Mouse (Mus musculus) midbrain, embryonic 11.5 days (tissue): Measurements from ENCODE around the gene Gpi1. TPM values are rescaled to one million over a fixed set of nuclear protein-coding genes. Genes with fewer than 3 reads are reported as not detected.
"Not testable (repeated sequence)": the region's sequence is repeated elsewhere in the genome, so short reads cannot be mapped to it uniquely, and the experiment has no call there.

ENCODE experiments used
- ATAC-seq: fragments of 200-750 bp; cut with Nextera tagmentation; 2 replicates; pipeline ENCODE4 v1.8.0; 2017; ENCODE audit warnings: moderate TSS enrichment, moderate library complexity; ENCODE audit not compliant: low FRiP score
- DNase-seq: peaks from one replicate; pipeline ENCODE4 v3.0.0; 2015; ENCODE audit warnings: low spot score; ENCODE audit errors: missing footprints
- H3K27ac ChIP-seq: fragments of 300-500 bp; sonication (generic); 2 replicates; pipeline ENCODE4 v1.5.1; 2014; ENCODE audit warnings: low read depth, low read length
- H3K27me3 ChIP-seq: fragments of 300-500 bp; sonication (generic); 2 replicates; pipeline ENCODE4 v1.6.1; 2014; ENCODE audit warnings: mild to moderate bottlenecking, low read length, moderate library complexity, mixed read lengths; ENCODE audit not compliant: control insufficient read depth, insufficient read depth
- H3K36me3 ChIP-seq: fragments of 300-500 bp; sonication (generic); 2 replicates; pipeline ENCODE4 v1.6.1; 2014; ENCODE audit warnings: mild to moderate bottlenecking, low read length, moderate library complexity, mixed read lengths; ENCODE audit not compliant: control insufficient read depth, insufficient read depth
- H3K4me1 ChIP-seq: fragments of 300-500 bp; sonication (generic); 2 replicates; pipeline ENCODE4 v1.6.1; 2014; ENCODE audit warnings: low read length; ENCODE audit not compliant: control insufficient read depth, insufficient read depth
- H3K4me2 ChIP-seq: fragments of 300-500 bp; sonication (generic); 2 replicates; pipeline ENCODE4 v1.6.1; 2014; ENCODE audit warnings: mild to moderate bottlenecking, moderate library complexity
- H3K4me3 ChIP-seq: fragments of 300-500 bp; sonication (generic); 2 replicates; pipeline ENCODE4 v1.5.1; 2014; ENCODE audit warnings: low read depth, low read length
- H3K9ac ChIP-seq: fragments of 300-500 bp; sonication (generic); 2 replicates; pipeline ENCODE4 v1.6.1; 2014; ENCODE audit warnings: low read length
- H3K9me3 ChIP-seq: fragments of 300-500 bp; sonication (generic); 2 replicates; pipeline ENCODE4 v1.6.1; 2016; ENCODE audit warnings: low read length; ENCODE audit not compliant: control insufficient read depth
- WGBS: fragments of 180-500 bp; shearing (Covaris S2); extraction: QIAGEN DNeasy Blood & Tissue Kit; methylation state at CpG from one replicate; pipeline ENCODE4 v1.1.7; 2014; 5-methylcytosine and 5-hydroxymethylcytosine counted together
- polyA plus RNA-seq: library from polyadenylated mRNA; unstranded; fragments of >200 nt; fragmentation: Nextera tagmentation; extraction: Ambion mirVana; gene quantifications from 2 replicates; pipeline ENCODE4 v1.2.1, GENCODE M21; 2014

Gpi1 gene
- polyA plus RNA-seq, 1 experiment from 2014 or later, result 282 TPM

GRCm38 (mm10) chr7:34221594-34222250 is 8.4 kb downstream of the Gpi1 start:
- DNase-seq (no peak), ATAC-seq (no peak)
- Histone ChIP-seq H3K4me1 (no peaks in the 10 kb centered on the region), H3K4me2 (no peak overlapping the region), H3K36me3 (peaks cover 18% of the 10 kb centered on the region), H3K27ac (no peak overlapping the region), H3K4me3 (no peak overlapping the region), H3K27me3 (no peaks in the 10 kb centered on the region), H3K9ac (no peak overlapping the region), H3K9me3 (no peaks in the 10 kb centered on the region)
- WGBS, result 93% methylated on average over 9 of the region's 9 CpGs

- Histone ChIP-seq H3K4me1 (no peaks in the 10 kb centered on the region), H3K36me3 (peaks cover 27% of the 10 kb centered on the region), H3K27me3 (no peaks in the 10 kb centered on the region), H3K4me3 (no peak overlapping the region), H3K27ac (no peak overlapping the region), H3K9ac (no peak overlapping the region), H3K9me3 (no peaks in the 10 kb centered on the region), H3K4me2 (no peak overlapping the region)
- WGBS, result 79% methylated on average over 1 of the region's 1 CpGs
- DNase-seq (no peak), ATAC-seq (no peak)
Observed at GRCm38 (mm10) chr7:34218496-34218895, 11.6 kb downstream of the Gpi1 start.

GRCm38 (mm10) chr7:34216474-34216873 is 13.7 kb downstream of the Gpi1 start:
- peaks cover 28% of the 10 kb centered on the region for H3K36me3 ChIP-seq
- DNase-seq (peak; percentile 56), ATAC-seq (no peak)
- H3K9ac ChIP-seq, result no peak overlapping the region
- H3K4me3 ChIP-seq, result no peak overlapping the region
- no peaks in the 10 kb centered on the region for H3K9me3 ChIP-seq
- no peak overlapping the region for H3K4me2 ChIP-seq
- H3K27me3 ChIP-seq, result no peaks in the 10 kb centered on the region
- WGBS, result 91% methylated on average over 10 of the region's 10 CpGs
- H3K27ac ChIP-seq, result no peak overlapping the region
- no peaks in the 10 kb centered on the region for H3K4me1 ChIP-seq

- ATAC-seq, result no peak
- no peak overlapping the region for H3K9ac ChIP-seq
- DNase-seq, result no peak
- WGBS, result 91% methylated on average over 9 of the region's 9 CpGs
- peaks cover 30% of the 10 kb centered on the region for H3K36me3 ChIP-seq
- H3K9me3 ChIP-seq, result no peaks in the 10 kb centered on the region
- H3K4me2 ChIP-seq, result no peak overlapping the region
- H3K27me3 ChIP-seq, result no peaks in the 10 kb centered on the region
- H3K27ac ChIP-seq, result no peak overlapping the region
- H3K4me1 ChIP-seq, result no peaks in the 10 kb centered on the region
- no peak overlapping the region for H3K4me3 ChIP-seq
Observed at GRCm38 (mm10) chr7:34215481-34215880, 14.7 kb downstream of the Gpi1 start.

GRCm38 (mm10) chr7:34214644-34215043 is 15.5 kb downstream of the Gpi1 start:
- no peak overlapping the region for H3K4me2 ChIP-seq
- 90% methylated on average over 8 of the region's 8 CpGs for WGBS
- H3K4me3 ChIP-seq, result no peak overlapping the region
- DNase-seq, result peak; percentile 60
- no peak overlapping the region for H3K9ac ChIP-seq
- peaks cover 32% of the 10 kb centered on the region for H3K36me3 ChIP-seq
- H3K9me3 ChIP-seq, result no peaks in the 10 kb centered on the region
- ATAC-seq, result no peak
- H3K4me1 ChIP-seq, result no peaks in the 10 kb centered on the region
- H3K27ac ChIP-seq, result no peak overlapping the region
- no peaks in the 10 kb centered on the region for H3K27me3 ChIP-seq

GRCm38 (mm10) chr7:34213281-34213680 is 16.9 kb downstream of the Gpi1 start:
- no peaks in the 10 kb centered on the region for H3K27me3 ChIP-seq

GRCm38 (mm10) chr7:34208027-34208745 is 21.9 kb downstream of the Gpi1 start:
- Histone ChIP-seq H3K27me3 (no peaks in the 10 kb centered on the region), H3K36me3 (peaks cover 64% of the 10 kb centered on the region), H3K4me3 (no peak overlapping the region), H3K27ac (no peak overlapping the region), H3K9me3 (no peaks in the 10 kb centered on the region), H3K4me2 (no peak overlapping the region), H3K9ac (no peak overlapping the region), H3K4me1 (no peaks in the 10 kb centered on the region)
- WGBS, result 93% methylated on average over 9 of the region's 9 CpGs
- DNase-seq (peak; percentile 59), ATAC-seq (no peak)

More at GRCm38 (mm10) chr7:34213281-34213680, 16.9 kb downstream of the Gpi1 start:
- no peaks in the 10 kb centered on the region for H3K9me3 ChIP-seq
- ATAC-seq (no peak), DNase-seq (peak; percentile 14)
- H3K4me2 ChIP-seq, result no peak overlapping the region
- no peak overlapping the region for H3K9ac ChIP-seq
- WGBS, result 95% methylated on average over 7 of the region's 7 CpGs
- peaks cover 42% of the 10 kb centered on the region for H3K36me3 ChIP-seq
- no peak overlapping the region for H3K4me3 ChIP-seq
- H3K27ac ChIP-seq, result no peak overlapping the region
- H3K4me1 ChIP-seq, result no peaks in the 10 kb centered on the region

- ATAC-seq (no peak), DNase-seq (peak; percentile 81)
- Histone ChIP-seq H3K4me2 (no peak overlapping the region), H3K4me3 (no peak overlapping the region), H3K4me1 (no peaks in the 10 kb centered on the region), H3K27me3 (no peaks in the 10 kb centered on the region), H3K36me3 (peaks cover 64% of the 10 kb centered on the region), H3K27ac (no peak overlapping the region), H3K9ac (no peak overlapping the region), H3K9me3 (no peaks in the 10 kb centered on the region)
- 91% methylated on average over 6 of the region's 6 CpGs for WGBS
Observed at GRCm38 (mm10) chr7:34206331-34206730, 23.8 kb downstream of the Gpi1 start.

GRCm38 (mm10) chr7:34202147-34202546 is 28.0 kb downstream of the Gpi1 start:
- not testable (repeated sequence) for H3K4me1 ChIP-seq, H3K27me3 ChIP-seq, H3K4me2 ChIP-seq, H3K9me3 ChIP-seq, H3K27ac ChIP-seq, DNase-seq, H3K4me3 ChIP-seq, ATAC-seq, H3K9ac ChIP-seq
- 87% methylated on average over 10 of the region's 10 CpGs for WGBS
- H3K36me3 ChIP-seq, result peaks cover 38% of the 10 kb centered on the region
